Mouse (Mus musculus) megakaryocyte, embryonic 14.5 days (primary cell): ENCODE measurements at regions not wholly inside any gene's neighbourhood (a gene's known extent, or its start where the extent isn't known, plus 50 kb on each side); places are given as distances from the start of the nearest gene placed in this dataset.

ENCODE experiments used
- H3K27me3 ChIP-seq: replicated peaks from 2 replicates; pipeline ENCODE3; 2012; ENCODE audit warnings: inconsistent platforms
- H3K36me3 ChIP-seq: replicated peaks from 2 replicates; pipeline ENCODE3; 2012; ENCODE audit warnings: low read length, inconsistent platforms, mixed read lengths
- H3K4me1 ChIP-seq: 2 replicates; pipeline ENCODE4 v1.6.1; 2012; ENCODE audit warnings: inconsistent platforms
- H3K4me3 ChIP-seq: replicated peaks from 2 replicates; pipeline ENCODE3; 2012; ENCODE audit warnings: moderate library complexity, mild to moderate bottlenecking, inconsistent platforms
- H3K9me3 ChIP-seq: 2 replicates; pipeline ENCODE4 v1.6.1; 2012; ENCODE audit warnings: inconsistent platforms
- FLI1 ChIP-seq: IDR thresholded peaks from 2 replicates; pipeline ENCODE4 v1.6.1; 2012; ENCODE audit warnings: low read length, inconsistent platforms, mixed read lengths
- GATA1 ChIP-seq: IDR thresholded peaks from 3 replicates; pipeline ENCODE4 v1.6.1; 2012; ENCODE audit warnings: mixed read lengths, low read length, inconsistent platforms, borderline replicate concordance

- Histone ChIP-seq H3K4me1 (no peaks in the 10 kb centered on the region), H3K27me3 (no peaks in the 10 kb centered on the region), H3K9me3 (no peaks in the 10 kb centered on the region; the same call in 1 of the 2 replicates), H3K36me3 (no peaks in the 10 kb centered on the region), H3K4me3 (no peak overlapping the region)
- TF ChIP-seq GATA1: no peak
- no peak for TF ChIP-seq FLI1
Observed at GRCm38 (mm10) chr7:136349651-136350050, 544.8 kb upstream of the Mgmt start.

DNA sequence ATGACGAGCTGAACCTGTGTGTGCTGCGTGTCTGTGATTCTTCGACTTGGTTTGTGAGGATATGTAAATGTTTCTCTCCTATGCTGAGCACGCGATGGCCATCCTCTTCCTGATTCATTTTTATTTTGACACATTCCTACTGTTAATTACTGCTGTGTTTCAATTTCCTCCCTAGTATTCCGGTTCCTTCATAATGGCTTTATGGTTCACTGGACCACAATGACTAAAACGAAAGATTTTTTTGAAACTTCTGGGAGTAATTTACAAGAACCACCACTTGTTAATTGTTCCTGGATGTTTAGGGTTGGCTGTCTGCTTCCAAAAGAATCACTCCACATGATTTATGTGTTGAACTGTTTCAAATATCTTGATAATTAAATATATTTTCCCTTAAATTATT, 537.4 kb upstream of the Mgmt start:
- TF ChIP-seq FLI1 (no peak), GATA1 (no peak)
- H3K9me3 ChIP-seq: peaks cover 14% of the 10 kb centered on the region
- H3K4me3 ChIP-seq: no peak overlapping the region
- no peaks in the 10 kb centered on the region for H3K27me3 ChIP-seq
- no peaks in the 10 kb centered on the region for H3K4me1 ChIP-seq
- H3K36me3 ChIP-seq: no peaks in the 10 kb centered on the region

DNA sequence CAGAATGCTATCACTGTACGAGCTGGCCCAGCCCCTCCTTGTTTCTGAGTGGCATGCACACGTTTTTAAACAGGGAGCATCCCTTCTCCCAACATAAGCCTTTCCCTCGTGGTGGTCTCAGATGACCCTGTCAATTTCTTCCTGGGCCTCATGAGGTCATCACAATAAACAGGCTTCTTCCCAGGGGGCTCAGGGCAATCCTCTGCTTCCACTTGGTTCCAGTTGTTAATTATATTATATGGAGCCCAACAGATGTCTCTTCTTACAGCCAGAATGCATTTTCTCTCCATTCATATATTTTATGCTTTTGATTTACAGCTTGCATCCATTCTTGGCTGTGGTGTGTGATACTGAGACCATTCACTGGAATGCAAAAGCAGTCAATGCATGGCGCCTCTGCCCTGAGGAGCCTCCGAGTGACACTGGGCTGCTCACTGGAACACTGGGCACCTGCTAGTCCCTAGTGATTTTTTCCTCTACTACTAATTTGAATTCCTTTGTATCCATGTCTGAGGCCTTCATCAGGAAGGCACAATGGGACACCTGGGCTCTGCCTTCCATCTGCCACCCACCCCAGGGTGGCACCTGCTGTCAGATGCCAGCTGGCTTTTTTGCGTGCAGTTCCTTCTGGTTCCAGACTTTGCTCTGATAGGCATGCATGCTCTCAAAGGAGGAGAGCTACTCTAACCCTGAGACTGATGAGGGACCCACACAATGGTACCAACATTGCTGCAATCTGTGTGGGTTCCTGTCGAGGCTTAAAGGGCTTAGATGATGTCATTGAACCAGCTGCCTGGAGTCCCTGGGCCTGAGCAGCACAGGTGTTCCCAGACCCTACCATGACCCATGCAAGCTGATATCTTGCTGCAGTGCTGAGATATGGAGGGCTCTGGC, 528.8 kb upstream of the Mgmt start:
- Histone ChIP-seq H3K9me3 (peaks cover 25% of the 10 kb centered on the region), H3K36me3 (no peaks in the 10 kb centered on the region), H3K4me1 (no peaks in the 10 kb centered on the region), H3K27me3 (no peaks in the 10 kb centered on the region), H3K4me3 (no peak overlapping the region)
- no peak for TF ChIP-seq GATA1
- TF ChIP-seq FLI1: no peak

- Histone ChIP-seq H3K4me1 (no peaks in the 10 kb centered on the region), H3K27me3 (no peaks in the 10 kb centered on the region), H3K36me3 (no peaks in the 10 kb centered on the region), H3K4me3 (no peak overlapping the region), H3K9me3 (peaks cover 13% of the 10 kb centered on the region)
- TF ChIP-seq GATA1 (no peak), FLI1 (no peak)
Observed at GRCm38 (mm10) chr7:136377259-136377658, 517.2 kb upstream of the Mgmt start.

DNA sequence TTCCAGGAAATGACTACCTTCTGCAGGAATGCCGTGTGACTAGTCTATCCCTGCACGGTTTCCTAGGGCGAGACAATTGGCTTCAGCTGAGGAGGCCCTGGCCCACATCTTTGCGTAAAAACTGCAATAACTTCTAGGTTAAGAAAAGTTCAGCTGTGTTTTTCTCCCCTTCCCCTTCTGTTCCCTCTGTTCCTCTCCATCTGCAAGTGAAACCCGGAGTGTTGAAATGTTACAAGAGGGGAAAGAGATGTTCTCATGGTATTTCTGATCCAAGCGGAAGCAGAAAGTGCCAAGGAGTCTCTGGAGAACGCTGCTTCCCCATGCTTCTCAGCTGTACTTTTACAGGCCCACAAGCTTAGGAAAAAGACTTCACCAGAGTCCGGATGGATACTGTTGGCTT, 516.7 kb upstream of the Mgmt start:
- Histone ChIP-seq H3K4me1 (no peaks in the 10 kb centered on the region), H3K4me3 (no peak overlapping the region), H3K9me3 (peaks cover 13% of the 10 kb centered on the region), H3K36me3 (no peaks in the 10 kb centered on the region), H3K27me3 (no peaks in the 10 kb centered on the region)
- TF ChIP-seq GATA1: no peak
- TF ChIP-seq FLI1: no peak

DNA sequence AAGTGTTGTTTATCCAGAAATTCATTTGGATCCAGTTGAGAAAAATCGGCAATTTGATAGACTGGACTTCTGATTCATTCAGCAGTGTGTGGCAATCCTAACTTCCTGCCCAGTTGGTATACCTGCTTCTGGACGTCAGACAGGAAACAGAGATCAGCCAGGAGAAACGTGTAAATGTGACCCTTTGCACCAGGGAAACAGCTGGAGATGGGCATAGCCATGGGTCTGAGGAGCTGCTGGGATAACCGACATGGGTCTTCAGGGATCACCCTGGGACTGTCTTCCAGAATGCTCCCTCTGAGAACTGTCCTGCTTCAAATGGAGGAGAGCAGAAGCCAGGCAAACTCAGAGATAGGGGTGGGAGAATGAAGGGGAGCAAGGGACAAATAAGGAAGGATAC, 516.1 kb upstream of the Mgmt start:
- no peaks in the 10 kb centered on the region for H3K36me3 ChIP-seq
- no peaks in the 10 kb centered on the region for H3K4me1 ChIP-seq
- peaks cover 14% of the 10 kb centered on the region for H3K9me3 ChIP-seq
- no peak overlapping the region for H3K4me3 ChIP-seq
- TF ChIP-seq GATA1 (no peak), FLI1 (no peak)
- H3K27me3 ChIP-seq: no peaks in the 10 kb centered on the region

DNA sequence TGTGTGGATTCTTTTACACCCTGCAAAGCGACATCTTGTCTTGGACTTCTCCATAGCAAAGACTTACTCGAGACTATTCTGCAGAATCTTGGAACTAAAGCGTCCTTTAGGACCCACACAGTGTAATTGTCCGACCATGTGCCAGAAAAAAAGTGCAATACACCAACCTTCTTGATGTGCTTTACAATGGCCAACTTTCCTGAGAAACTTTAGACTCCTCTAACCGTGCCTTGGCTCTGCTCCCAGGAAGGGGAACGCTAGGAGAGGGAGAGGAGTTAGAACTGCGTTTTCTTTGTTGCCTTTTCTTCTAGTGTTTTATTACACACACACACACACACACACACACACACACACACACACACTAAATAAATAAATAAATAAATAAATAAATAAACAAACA, 515.1 kb upstream of the Mgmt start:
- TF ChIP-seq GATA1 (no peak), FLI1 (no peak)
- H3K4me1 ChIP-seq: no peaks in the 10 kb centered on the region
- no peaks in the 10 kb centered on the region for H3K36me3 ChIP-seq
- H3K9me3 ChIP-seq: peaks cover 15% of the 10 kb centered on the region
- H3K27me3 ChIP-seq: no peaks in the 10 kb centered on the region
- H3K4me3 ChIP-seq: no peak overlapping the region

GRCm38 (mm10) chr7:136379741-136380140, 514.7 kb upstream of the Mgmt start:
- Histone ChIP-seq H3K4me3 (no peak overlapping the region), H3K9me3 (peaks cover 13% of the 10 kb centered on the region), H3K27me3 (no peaks in the 10 kb centered on the region), H3K4me1 (no peaks in the 10 kb centered on the region), H3K36me3 (no peaks in the 10 kb centered on the region)
- TF ChIP-seq FLI1: no peak
- TF ChIP-seq GATA1: no peak

- Histone ChIP-seq H3K9me3 (peaks cover 10% of the 10 kb centered on the region; the same call in 1 of the 2 replicates), H3K4me3 (no peak overlapping the region), H3K27me3 (no peaks in the 10 kb centered on the region), H3K36me3 (no peaks in the 10 kb centered on the region), H3K4me1 (no peaks in the 10 kb centered on the region)
- TF ChIP-seq FLI1 (no peak), GATA1 (no peak)
Observed at GRCm38 (mm10) chr7:136383296-136383695, 511.1 kb upstream of the Mgmt start.

GRCm38 (mm10) chr7:136387736-136388135, 506.7 kb upstream of the Mgmt start:
- no peaks in the 10 kb centered on the region for H3K27me3 ChIP-seq
- no peaks in the 10 kb centered on the region for H3K4me1 ChIP-seq
- no peak for TF ChIP-seq FLI1
- no peak for TF ChIP-seq GATA1
- H3K9me3 ChIP-seq: peaks cover 8% of the 10 kb centered on the region; the same call in 1 of the 2 replicates
- H3K36me3 ChIP-seq: no peaks in the 10 kb centered on the region
- no peak overlapping the region for H3K4me3 ChIP-seq
